Mouse (Mus musculus) inflammation-experienced regulatory T-cells, adult 16 weeks (primary cell): Measurements from ENCODE around the gene Gm3594. TPM values are rescaled to one million over a fixed set of nuclear protein-coding genes. Genes with fewer than 3 reads are reported as not detected.

ENCODE experiments used
- polyA plus RNA-seq: library from polyadenylated mRNA; unstranded; fragments of 100-300 nt; shearing (Covaris generic); gene quantifications from one replicate; pipeline ENCODE4 v1.2.1, GENCODE M21; 2017

The Gm3594 gene
- not detected for polyA plus RNA-seq

DNA sequence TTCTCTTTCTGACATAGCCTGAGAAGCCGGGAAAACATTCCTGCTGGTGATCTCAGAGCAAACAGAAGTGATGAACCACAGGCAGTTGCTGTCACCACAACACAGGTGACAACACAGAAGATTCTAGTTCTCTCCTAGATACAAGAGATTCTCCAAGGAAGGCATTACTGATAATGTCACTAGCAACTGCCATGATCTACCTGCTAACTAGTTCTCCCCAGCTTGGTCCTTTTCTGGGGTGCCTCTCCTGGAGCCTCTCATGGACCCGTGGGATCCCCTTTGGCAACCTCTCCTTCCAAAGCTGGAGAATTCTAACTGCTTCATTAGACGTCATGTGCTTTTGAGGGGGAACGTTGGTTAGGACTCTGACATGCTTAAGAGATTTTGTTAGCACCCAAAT, at the start of gene Gm3594:
Gm3594 (minus strand) TSS at position 101 of the 400 bp plus-strand sequence.

DNA sequence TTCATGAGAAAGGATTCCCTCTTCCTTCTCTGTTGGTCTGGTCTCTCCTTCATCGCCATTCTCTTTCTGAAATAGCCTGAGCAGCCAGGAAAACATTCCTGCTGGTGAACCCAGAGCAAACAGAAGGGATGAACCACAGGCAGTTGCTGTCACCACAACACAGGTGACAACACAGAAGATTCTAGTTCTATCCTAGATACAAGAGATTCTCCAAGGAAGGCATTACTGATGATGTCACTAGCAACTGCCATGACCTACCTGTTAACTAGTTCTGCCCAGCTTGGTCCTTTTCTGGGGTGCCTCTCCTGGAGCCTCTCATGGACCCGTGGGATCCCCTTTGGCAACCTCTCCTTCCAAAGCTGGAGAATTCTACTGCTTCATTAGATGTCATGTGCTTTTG, 32.0 kb downstream of the Gm3594 start, which contains the start of gene Gm3591:
Gm3591 (minus strand) TSS at position 101 of the 400 bp plus-strand sequence.

DNA sequence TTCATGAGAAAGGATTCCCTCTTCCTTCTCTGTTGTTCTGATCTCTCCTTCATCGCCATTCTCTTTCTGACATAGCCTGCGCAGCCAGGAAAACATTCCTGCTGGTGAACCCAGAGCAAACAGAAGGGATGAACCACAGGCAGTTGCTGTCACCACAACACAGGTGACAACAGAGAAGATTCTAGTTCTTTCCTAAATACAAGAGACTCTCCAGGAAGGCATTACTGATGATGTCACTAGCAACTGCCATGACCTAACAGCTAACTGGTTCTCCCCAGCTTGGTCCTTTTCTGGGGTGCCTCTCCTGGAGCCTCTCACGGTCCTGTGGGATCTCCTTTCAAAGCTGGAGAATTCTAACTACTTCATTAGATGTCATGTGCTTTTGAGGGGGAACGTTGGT, 54.2 kb downstream of the Gm3594 start, which contains the start of gene Gm16440:
Gm16440 (minus strand) TSS at position 101 of the 400 bp plus-strand sequence.

Other genes with a start within 250 kb of the Gm3594 start
- gene Gm21560, start 225.3 kb downstream of the Gm3594 start, polyA plus RNA-seq, result not detected
- 7.2 TPM for gene Gm3411, start 157.4 kb downstream of the Gm3594 start, polyA plus RNA-seq
- gene Gm21103, start 139.8 kb downstream of the Gm3594 start, polyA plus RNA-seq, result not detected
- not detected for gene Gm3618, start 100.9 kb downstream of the Gm3594 start, polyA plus RNA-seq
- gene Gm16440, start 54.3 kb downstream of the Gm3594 start, polyA plus RNA-seq, result not detected
- gene Gm3591, start 32.1 kb downstream of the Gm3594 start, polyA plus RNA-seq, result 3.2 TPM
- 0.35 TPM for gene Gm8356, start 92.7 kb upstream of the Gm3594 start, polyA plus RNA-seq
- not detected for gene Gm3629, start 146.0 kb upstream of the Gm3594 start, polyA plus RNA-seq
- gene Gm3460, start 177.8 kb upstream of the Gm3594 start, polyA plus RNA-seq, result not detected
- not detected for gene Gm10251, start 239.6 kb upstream of the Gm3594 start, polyA plus RNA-seq